Comparison of ENCODE assay signal across 8 mouse cellular contexts in genomic region chr2:128123921-128124683, GRCm38 (mm10). TPM values are rescaled to one million over a fixed set of nuclear protein-coding genes. Genes with fewer than 3 reads are reported as not detected.
DNase-seq lines count a peak whose midpoint lies in the region; ATAC-seq and TF ChIP-seq lines count a peak whose summit lies in the region.

No protein-coding gene starts in this region.

- no peak for TF ChIP-seq CTCF in liver, postnatal 0 days (IDR thresholded peaks at IDR 0.05; ENCODE audit: low read depth)

- peaks cover 87% of the 10 kb centered on the region for H3K27me3 ChIP-seq in megakaryocyte, embryonic 14.5 days (replicated peaks)
- peaks cover 27% of the 10 kb centered on the region for H3K27me3 ChIP-seq in hindbrain, embryonic 15.5 days
- H3K27me3 ChIP-seq in liver, postnatal 0 days (ENCODE audit: insufficient read depth, low read length): peaks cover 27% of the 10 kb centered on the region

- H3K9me3 ChIP-seq in megakaryocyte, embryonic 14.5 days: no peaks in the 10 kb centered on the region
- H3K9me3 ChIP-seq in hindbrain, embryonic 15.5 days: no peaks in the 10 kb centered on the region
- no peaks in the 10 kb centered on the region for H3K9me3 ChIP-seq in liver, postnatal 0 days (ENCODE audit: low read length)

- H3K36me3 ChIP-seq in megakaryocyte, embryonic 14.5 days (replicated peaks; ENCODE audit: low read length): peaks cover 6% of the 10 kb centered on the region
- H3K36me3 ChIP-seq in hindbrain, embryonic 15.5 days: no peaks in the 10 kb centered on the region
- peaks cover 5% of the 10 kb centered on the region for H3K36me3 ChIP-seq in liver, postnatal 0 days (replicated peaks; ENCODE audit: insufficient read depth, low read length)

- DNase-seq in embryo, embryonic 9.5 days (ENCODE audit: extremely low spot score): peak; percentile 50
- DNase-seq in liver, postnatal 0 days: peak; percentile 31
- peak; percentile 42 for DNase-seq in retina, postnatal 1 day
- no peak for DNase-seq in urinary bladder, postnatal 4 days (ENCODE audit: low spot score in 2 of 2)
- no peak for DNase-seq in layer of hippocampus, adult 8-10 months (ENCODE audit: low spot score in 2 of 2)

- 3% methylated on average over 23 of the region's 23 CpGs for WGBS in hindbrain, embryonic 15.5 days
- 6% methylated on average over 23 of the region's 23 CpGs for WGBS in liver, postnatal 0 days (ENCODE audit: insufficient replicate concordance)

- no peak for TF ChIP-seq EP300 in liver, postnatal 0 days (IDR thresholded peaks at IDR 0.05; ENCODE audit: low read depth)

- H3K4me1 ChIP-seq in megakaryocyte, embryonic 14.5 days: peaks cover 63% of the 10 kb centered on the region
- H3K4me1 ChIP-seq in hindbrain, embryonic 15.5 days (replicated peaks): peaks cover 52% of the 10 kb centered on the region
- H3K4me1 ChIP-seq in liver, postnatal 0 days (ENCODE audit: insufficient read depth): peaks cover 35% of the 10 kb centered on the region

- H3K27ac ChIP-seq in hindbrain, embryonic 15.5 days (replicated peaks): no peak overlapping the region
- H3K27ac ChIP-seq in liver, postnatal 0 days (ENCODE audit: low read depth): no peak overlapping the region

- no peak overlapping the region for H3K9ac ChIP-seq in hindbrain, embryonic 15.5 days
- H3K9ac ChIP-seq in liver, postnatal 0 days (replicated peaks): 0 out of 2 replicates have a peak overlapping the region, but pooled peaks have one; percentile 1

- peak overlapping the region; percentile 99 for H3K4me2 ChIP-seq in hindbrain, embryonic 15.5 days
- H3K4me2 ChIP-seq in liver, postnatal 0 days (ENCODE audit: low read depth, low read length): peak overlapping the region; percentile 98

- no peak for ATAC-seq in megakaryocyte, adult 5-6 weeks (ENCODE audit: poor library complexity, severe bottlenecking)
- ATAC-seq in hindbrain, embryonic 15.5 days (ENCODE audit: low FRiP score, low read depth): no peak
- no peak for ATAC-seq in liver, postnatal 0 days

- H3K4me3 ChIP-seq in megakaryocyte, embryonic 14.5 days (replicated peaks): peak overlapping the region; percentile 97
- peak overlapping the region; percentile 11 for H3K4me3 ChIP-seq in hindbrain, embryonic 15.5 days
- H3K4me3 ChIP-seq in liver, postnatal 0 days (ENCODE audit: low read depth, low read length): peak overlapping the region; percentile 79

RNA-seq across cellular contexts. Expression of gene Bcl2l11, which starts 1.7 kb away (rescaled TPM):
- polyA plus RNA-seq in megakaryocyte, embryonic 14.5 days (2012; ENCODE audit: insufficient read depth, low replicate concordance): 13.1 and 21.8 TPM in 2 replicates
- 16.8 and 21.2 TPM in 2 replicates for total RNA-seq in megakaryocyte, adult 5-6 weeks (2015)
- total RNA-seq in megakaryocyte, adult 5-6 weeks (2017): 15.1 and 20.4 TPM in 2 replicates
- 12.7 and 13.4 TPM in 2 replicates for polyA plus RNA-seq in hindbrain, embryonic 15.5 days (2015; fragmentation: Nextera tagmentation; extraction: Ambion mirVana)
- polyA plus RNA-seq in liver, postnatal 0 days (2015; fragmentation: Nextera tagmentation; extraction: Ambion mirVana): 6.4 and 6.5 TPM in 2 replicates
- 1 to 10 TPM; 5.1 to 8.1 (median 6.5) TPM for total RNA-seq in layer of hippocampus, adult 8-10 months (2022)

Comparison
In these comparisons a context has a peak if more than half of its experiments do, and no peak if none do; other contexts are left out.
1. H3K4me3 ChIP-seq: peak in every context shown above with its lines; median percentile 97 in megakaryocyte, embryonic 14.5 days; 79 in liver, postnatal 0 days; 11 in hindbrain, embryonic 15.5 days.
2. DNase-seq: peak in embryo, embryonic 9.5 days (single experiment), liver, postnatal 0 days (single experiment) and retina, postnatal 1 day (single experiment); none in urinary bladder, postnatal 4 days (0 of 2) and layer of hippocampus, adult 8-10 months (0 of 2).